Mouse (Mus musculus): Measurements from ENCODE around the gene Triml1.

Triml1 gene

DNA sequence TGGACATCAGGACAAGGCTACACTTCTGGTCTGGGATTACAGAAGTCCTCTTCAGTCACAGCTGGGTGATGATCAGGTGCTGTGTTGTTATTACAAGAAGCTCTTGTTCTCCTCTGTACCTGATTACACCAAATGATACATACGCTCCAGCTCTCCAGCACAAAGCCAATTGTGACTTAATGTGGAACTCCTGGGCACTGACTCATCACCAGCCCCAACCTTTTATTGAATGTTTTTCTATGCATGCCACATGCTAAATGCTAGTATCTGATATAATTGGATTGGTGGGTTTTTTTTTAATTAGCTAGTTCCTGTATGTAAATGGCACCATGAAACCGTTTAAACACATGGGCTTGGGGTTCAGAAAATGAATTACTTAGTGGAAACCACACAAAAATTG lies at the start of gene Triml1:
Gene Triml1 (minus strand): TSS at position 101 of the 400 bp plus-strand sequence.
- no peaks in the 10 kb centered on the region for H3K27me3 ChIP-seq (ENCODE audit: control insufficient read depth, insufficient read depth, low read length, poor library complexity, severe bottlenecking)
- DNase-seq (ENCODE audit: low read depth, low spot score): no peak
- H3K36me3 ChIP-seq (ENCODE audit: control insufficient read depth, insufficient read depth, low read length, poor library complexity, severe bottlenecking): no peaks in the 10 kb centered on the region

DNA sequence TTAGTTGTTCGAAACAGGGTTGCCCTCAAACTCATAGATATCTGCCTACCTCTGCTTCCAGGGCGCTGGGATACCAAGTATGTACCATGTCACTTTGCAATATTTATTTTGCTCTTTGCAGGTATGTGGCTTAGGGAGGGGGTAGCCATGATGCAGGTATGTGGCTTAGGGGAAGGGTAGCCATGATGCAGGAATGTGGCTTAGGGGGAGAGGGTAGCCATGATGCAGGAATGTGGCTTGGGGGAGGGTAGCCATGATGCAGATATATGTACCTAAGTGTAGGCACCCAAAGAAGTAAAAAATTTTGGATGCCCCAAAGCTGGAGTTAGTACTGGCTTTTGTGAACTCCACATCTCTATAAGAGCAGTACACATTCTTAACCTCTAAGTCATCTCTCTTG lies 41.0 kb upstream of the Triml1 start:
- no peaks in the 10 kb centered on the region for H3K36me3 ChIP-seq (ENCODE audit: control insufficient read depth, insufficient read depth, low read length, poor library complexity, severe bottlenecking)
- H3K27me3 ChIP-seq (ENCODE audit: control insufficient read depth, insufficient read depth, low read length, poor library complexity, severe bottlenecking): no peaks in the 10 kb centered on the region
- DNase-seq (ENCODE audit: low read depth, low spot score): no peak

DNA sequence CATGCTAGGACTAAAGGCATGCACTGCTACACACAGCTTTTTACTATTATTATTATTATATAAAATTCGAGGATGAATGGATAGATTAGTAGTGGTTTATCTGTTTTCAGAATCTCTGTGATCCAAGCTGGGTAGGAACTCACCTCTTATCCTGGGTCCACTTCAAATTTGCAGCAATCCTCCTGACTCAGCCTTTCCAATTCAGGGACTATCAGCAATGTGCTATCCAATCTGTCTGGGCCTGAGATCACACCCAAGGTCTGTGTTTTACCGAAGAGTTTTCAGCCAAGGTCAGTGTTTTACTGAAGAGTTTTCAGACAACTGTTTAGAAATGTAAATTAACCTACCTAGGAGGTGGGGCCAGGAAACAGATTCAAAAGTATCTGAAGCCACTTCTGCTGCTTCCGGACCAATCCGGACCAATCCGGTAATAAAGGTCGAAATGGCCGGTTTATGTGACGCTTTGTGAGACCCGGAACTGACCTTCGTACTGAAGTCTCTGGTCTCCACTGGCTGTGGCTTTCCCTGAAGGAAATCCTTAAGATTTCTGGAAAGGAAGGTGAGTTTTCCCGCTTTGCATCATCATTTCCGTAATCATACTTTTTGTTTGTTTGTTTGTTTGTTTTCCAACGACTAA lies 38.9 kb upstream of the Triml1 start, which contains the start of gene Triml2:
Gene Triml2 (plus strand): TSS at position 488 of the 637 bp plus-strand sequence.
- DNase-seq (ENCODE audit: low read depth, low spot score): no peak
- Histone ChIP-seq H3K27me3 (ENCODE audit: control insufficient read depth, insufficient read depth, low read length, poor library complexity, severe bottlenecking) (no peaks in the 10 kb centered on the region), H3K36me3 (ENCODE audit: control insufficient read depth, insufficient read depth, low read length, poor library complexity, severe bottlenecking) (no peaks in the 10 kb centered on the region)

DNA sequence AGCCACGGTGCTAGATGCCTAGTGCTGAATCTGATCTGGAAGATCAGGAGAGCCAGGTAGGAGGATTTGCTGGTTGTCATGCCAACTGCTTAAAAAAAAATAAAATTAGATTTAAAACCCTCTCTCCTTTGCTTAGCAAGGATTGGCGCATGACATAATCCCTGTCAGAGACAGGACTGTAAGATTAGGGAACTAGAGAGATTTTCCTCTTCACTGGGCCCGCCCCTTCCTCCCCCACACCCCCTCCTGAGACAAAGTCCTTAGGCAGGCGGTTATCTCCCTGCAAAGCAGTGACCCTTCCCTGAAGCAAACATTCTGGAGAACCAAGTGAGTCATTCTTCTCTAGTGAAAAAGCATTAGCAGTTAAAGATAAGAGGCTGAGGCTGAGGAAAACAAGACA lies 37.9 kb upstream of the Triml1 start:
- H3K36me3 ChIP-seq (ENCODE audit: control insufficient read depth, insufficient read depth, low read length, poor library complexity, severe bottlenecking): no peaks in the 10 kb centered on the region
- no peak for DNase-seq (ENCODE audit: low read depth, low spot score)
- H3K27me3 ChIP-seq (ENCODE audit: control insufficient read depth, insufficient read depth, low read length, poor library complexity, severe bottlenecking): no peaks in the 10 kb centered on the region

DNA sequence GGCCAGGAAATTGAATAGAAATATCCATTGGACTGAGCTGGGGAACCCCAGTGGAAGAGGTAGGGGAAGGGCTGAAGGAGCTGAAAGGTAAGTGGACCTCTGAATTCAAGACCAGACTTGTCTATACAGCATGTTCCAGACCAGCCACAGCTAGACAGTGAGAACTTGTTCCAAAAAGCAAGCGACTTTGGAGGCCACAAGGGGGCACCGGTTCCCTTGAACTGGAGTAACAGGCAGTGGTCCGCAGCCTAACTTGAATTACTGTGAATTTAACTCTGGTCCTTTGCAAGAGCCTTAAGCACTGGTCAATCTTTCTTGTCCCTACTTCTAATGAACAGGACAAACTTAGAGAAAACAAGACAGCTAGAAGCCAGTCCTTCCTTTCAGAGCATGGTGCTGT lies 37.0 kb upstream of the Triml1 start:
- Histone ChIP-seq H3K27me3 (ENCODE audit: control insufficient read depth, insufficient read depth, low read length, poor library complexity, severe bottlenecking) (no peaks in the 10 kb centered on the region), H3K36me3 (ENCODE audit: control insufficient read depth, insufficient read depth, low read length, poor library complexity, severe bottlenecking) (no peaks in the 10 kb centered on the region)
- DNase-seq (ENCODE audit: low read depth, low spot score): no peak

DNA sequence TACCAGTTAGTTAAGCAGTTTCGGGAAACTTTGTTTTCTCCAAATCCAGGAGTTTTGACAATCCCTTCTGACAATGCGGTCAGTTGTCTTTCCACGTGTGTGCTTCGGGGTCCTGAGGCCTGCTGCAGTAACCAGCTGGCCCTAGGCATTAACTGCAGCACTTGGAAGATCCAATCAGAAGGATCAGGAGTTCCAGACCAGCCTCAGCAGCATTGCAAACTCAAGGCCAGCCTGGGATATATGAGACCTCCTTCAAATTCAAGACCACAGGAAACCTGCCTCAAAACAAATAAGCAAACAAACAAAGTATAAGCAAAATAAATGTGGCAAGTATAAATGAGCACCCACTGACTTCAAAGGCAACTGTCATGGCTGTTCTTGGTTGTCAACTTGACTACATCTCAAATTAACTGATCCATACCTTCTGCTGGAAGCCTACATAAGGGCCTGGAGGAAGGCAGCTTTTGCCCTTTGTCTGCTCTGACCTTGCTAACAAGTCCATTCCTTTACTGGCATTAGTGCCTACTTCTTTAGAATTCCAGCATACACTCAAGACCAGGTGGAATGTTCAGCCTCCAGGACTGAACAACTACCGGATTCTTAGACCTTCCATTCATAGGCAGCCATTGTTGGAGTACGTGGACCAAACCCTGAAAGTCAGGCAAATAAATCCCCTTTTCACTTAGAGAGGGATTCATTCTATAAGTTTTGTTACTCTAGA lies 35.6 kb upstream of the Triml1 start:
- DNase-seq (ENCODE audit: low read depth, low spot score): no peak
- H3K27me3 ChIP-seq (ENCODE audit: control insufficient read depth, insufficient read depth, low read length, poor library complexity, severe bottlenecking): no peaks in the 10 kb centered on the region
- H3K36me3 ChIP-seq (ENCODE audit: control insufficient read depth, insufficient read depth, low read length, poor library complexity, severe bottlenecking): no peaks in the 10 kb centered on the region

DNA sequence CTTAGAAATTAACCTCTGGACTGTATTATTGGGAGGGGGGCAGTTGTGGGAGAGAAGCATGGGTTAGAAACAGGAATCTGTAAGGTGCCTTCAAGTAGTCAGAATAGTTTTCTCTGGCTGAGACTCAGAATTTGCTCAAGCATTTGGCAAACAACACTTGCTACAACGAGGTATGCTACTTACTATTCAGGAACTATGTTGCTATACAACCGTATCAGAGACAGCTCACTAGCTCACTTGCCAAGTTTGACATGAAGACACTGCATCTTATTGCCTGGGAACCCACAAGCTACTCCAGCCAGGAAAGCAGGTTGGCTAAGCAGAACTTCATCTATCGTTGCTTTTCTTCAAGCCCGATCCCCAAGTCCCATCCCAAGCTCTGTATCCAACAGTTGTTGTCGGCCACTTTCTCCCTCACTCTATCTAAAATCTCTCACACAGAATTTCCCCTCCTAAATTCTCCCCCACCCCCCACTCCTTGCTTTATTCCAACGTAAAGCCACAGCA lies 28.0 kb upstream of the Triml1 start:
- no peaks in the 10 kb centered on the region for H3K27me3 ChIP-seq (ENCODE audit: control insufficient read depth, insufficient read depth, low read length, poor library complexity, severe bottlenecking)
- no peak for DNase-seq (ENCODE audit: low read depth, low spot score)
- no peaks in the 10 kb centered on the region for H3K36me3 ChIP-seq (ENCODE audit: control insufficient read depth, insufficient read depth, low read length, poor library complexity, severe bottlenecking)

DNA sequence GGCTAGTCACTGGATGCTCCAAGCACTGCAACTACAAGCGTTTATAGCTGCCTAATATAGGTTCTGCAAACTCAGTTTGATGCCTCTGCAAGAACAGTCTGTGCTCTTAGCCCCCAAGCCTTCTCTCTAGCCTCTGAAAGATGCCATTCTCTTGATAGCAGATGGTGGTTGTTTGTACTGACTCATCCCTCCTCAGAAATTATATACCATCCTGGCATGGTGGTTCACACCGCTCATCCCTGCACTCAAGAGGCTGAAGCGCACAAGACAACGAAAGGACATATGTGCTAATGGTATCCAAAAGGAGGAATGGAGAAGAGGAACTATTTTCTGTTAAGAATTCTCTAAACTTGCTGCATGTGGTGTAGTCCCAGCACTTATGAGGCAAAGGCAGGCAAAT lies 26.8 kb upstream of the Triml1 start:
- Histone ChIP-seq H3K27me3 (ENCODE audit: control insufficient read depth, insufficient read depth, low read length, poor library complexity, severe bottlenecking) (no peaks in the 10 kb centered on the region), H3K36me3 (ENCODE audit: control insufficient read depth, insufficient read depth, low read length, poor library complexity, severe bottlenecking) (no peaks in the 10 kb centered on the region)
- no peak for DNase-seq (ENCODE audit: low read depth, low spot score)

DNA sequence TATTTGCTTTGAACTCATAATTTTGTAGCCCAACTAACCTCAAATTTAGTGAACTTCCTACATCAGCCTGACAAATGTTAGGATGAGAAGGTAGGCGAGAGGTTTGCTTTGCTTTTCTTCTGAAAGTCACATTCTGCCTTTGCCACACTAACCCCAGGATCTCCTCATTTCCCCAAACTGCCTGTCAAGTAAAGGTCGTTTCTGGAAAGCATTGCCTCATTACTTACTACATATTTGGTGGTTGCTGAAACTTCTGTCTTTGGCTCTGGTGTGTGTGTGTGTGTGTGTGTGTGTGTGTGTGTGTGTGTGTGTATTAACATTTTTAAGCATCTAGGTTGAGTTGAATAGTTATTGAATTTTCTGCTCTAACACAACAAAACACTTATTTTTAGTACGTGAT lies 23.2 kb upstream of the Triml1 start:
- Histone ChIP-seq H3K36me3 (ENCODE audit: control insufficient read depth, insufficient read depth, low read length, poor library complexity, severe bottlenecking) (no peaks in the 10 kb centered on the region), H3K27me3 (ENCODE audit: control insufficient read depth, insufficient read depth, low read length, poor library complexity, severe bottlenecking) (no peaks in the 10 kb centered on the region)
- DNase-seq (ENCODE audit: low read depth, low spot score): no peak

DNA sequence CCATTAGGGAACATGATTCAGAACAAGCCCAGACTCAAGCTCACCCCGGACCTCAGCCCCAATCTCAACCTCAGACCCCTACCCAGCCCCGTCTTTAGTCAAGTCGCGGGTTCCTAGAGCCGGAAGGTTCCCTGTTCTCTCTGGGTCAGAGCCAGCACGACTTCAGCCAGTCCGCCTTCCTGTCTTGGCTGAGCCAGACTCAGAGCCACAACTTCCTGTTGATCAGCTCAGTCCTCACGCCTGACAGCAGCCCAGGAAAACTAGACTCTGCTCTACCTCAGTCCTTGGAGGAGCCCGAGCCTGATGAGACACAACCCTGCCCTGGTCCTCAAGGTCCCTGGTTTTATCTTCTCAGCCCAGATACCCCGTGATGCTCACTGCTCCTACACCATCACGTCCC lies 22.0 kb upstream of the Triml1 start:
- no peaks in the 10 kb centered on the region for H3K36me3 ChIP-seq (ENCODE audit: control insufficient read depth, insufficient read depth, low read length, poor library complexity, severe bottlenecking)
- DNase-seq (ENCODE audit: low read depth, low spot score): no peak
- no peaks in the 10 kb centered on the region for H3K27me3 ChIP-seq (ENCODE audit: control insufficient read depth, insufficient read depth, low read length, poor library complexity, severe bottlenecking)

DNA sequence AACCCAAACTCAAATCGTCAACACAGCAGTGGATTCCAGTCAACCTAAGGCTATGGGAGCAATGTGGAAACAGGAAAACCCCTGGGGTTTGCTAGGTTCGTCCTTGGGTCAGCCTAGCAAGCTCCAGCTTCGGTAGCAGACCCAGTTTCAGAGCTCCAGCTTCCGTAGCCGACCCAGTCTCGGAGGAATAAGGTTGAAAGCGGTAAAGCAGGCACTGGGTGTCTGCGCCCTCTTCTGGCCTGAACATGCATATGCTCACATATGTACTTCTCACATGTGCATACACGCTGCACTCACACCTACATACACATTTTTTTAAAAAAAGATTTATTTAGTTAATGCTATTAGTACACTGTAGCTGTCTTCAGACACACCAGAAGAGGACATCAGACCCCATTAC lies 8.0 kb upstream of the Triml1 start:
- no peaks in the 10 kb centered on the region for H3K27me3 ChIP-seq (ENCODE audit: control insufficient read depth, insufficient read depth, low read length, poor library complexity, severe bottlenecking)
- H3K36me3 ChIP-seq (ENCODE audit: control insufficient read depth, insufficient read depth, low read length, poor library complexity, severe bottlenecking): no peaks in the 10 kb centered on the region
- no peak for DNase-seq (ENCODE audit: low read depth, low spot score)

DNA sequence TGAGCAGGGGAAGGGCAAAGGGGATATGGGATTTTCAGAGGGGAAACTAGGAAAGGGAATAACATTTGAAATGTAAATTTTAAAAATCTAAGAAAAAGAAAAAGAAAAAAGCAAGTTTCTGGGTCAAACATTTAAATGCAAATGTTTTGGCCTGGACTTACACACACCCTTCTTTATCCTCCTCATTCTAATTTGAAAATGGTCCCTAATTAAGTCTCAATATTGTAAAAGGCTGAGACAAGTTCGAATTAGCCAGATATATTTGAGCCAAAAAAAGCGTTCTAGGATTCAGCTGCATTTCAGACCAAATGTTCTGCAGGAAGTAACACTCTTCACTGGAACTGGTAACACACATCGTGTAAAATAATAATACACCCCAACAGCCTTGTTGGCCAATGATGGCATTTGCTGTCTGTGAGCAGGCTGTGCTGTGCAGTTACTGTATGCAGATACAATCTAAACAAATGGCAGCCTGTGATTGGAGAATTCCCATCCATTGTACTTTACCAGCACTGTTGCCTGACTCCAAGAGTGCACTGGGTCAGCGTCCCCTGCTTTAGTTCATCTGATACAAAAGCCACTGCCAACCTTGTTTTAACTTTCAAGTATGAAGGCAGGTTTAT lies 30.0 kb downstream of the Triml1 start:
- DNase-seq (ENCODE audit: low read depth, low spot score): no peak
- no peaks in the 10 kb centered on the region for H3K27me3 ChIP-seq (ENCODE audit: control insufficient read depth, insufficient read depth, low read length, poor library complexity, severe bottlenecking)
- H3K36me3 ChIP-seq (ENCODE audit: control insufficient read depth, insufficient read depth, low read length, poor library complexity, severe bottlenecking): no peaks in the 10 kb centered on the region

All from splenic B cell, adult 2 months (primary cell).